Mouse (Mus musculus) cerebellum, postnatal 14 days (tissue): Measurements from ENCODE around the gene Ncf2.

ENCODE experiments used
- DNase-seq, 2 experiments: peaks; one replicate each; pipeline ENCODE4 v3.0.0; 2021; ENCODE audit warnings: mixed read lengths in 2 of 2

Gene Ncf2

DNA sequence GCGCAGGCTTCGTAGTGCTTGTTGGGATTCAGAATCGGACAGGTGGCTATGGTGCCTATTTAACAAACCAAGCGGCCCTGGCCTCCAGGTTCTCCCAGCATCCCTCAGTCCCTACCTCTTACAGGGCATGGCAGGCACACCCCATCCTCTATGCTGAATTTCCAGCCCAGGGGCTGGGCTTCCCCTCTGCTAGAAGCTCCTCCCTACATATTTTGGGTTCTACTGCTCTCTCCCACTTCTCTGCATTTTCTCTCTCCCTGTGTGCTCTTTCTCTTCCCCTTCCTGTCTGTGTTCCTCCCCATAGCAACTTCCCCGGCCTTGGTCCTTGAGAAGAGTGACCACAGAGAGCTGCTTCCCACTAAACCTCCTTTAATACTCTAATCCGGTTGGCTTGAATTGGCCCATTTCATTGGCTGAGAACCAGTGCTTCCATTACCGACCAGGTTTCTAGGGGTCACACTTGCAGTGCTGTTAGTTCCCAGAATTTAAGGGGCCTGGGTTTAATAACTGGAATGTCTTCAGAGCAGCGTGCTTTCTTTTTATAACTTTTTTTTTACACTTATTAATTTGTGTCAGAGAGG, 3.2 kb upstream of the Ncf2 start:
- no peak for DNase-seq

GRCm38 (mm10) chr1:152798125-152798524, 1.9 kb upstream of the Ncf2 start:
- no peak for DNase-seq

DNA sequence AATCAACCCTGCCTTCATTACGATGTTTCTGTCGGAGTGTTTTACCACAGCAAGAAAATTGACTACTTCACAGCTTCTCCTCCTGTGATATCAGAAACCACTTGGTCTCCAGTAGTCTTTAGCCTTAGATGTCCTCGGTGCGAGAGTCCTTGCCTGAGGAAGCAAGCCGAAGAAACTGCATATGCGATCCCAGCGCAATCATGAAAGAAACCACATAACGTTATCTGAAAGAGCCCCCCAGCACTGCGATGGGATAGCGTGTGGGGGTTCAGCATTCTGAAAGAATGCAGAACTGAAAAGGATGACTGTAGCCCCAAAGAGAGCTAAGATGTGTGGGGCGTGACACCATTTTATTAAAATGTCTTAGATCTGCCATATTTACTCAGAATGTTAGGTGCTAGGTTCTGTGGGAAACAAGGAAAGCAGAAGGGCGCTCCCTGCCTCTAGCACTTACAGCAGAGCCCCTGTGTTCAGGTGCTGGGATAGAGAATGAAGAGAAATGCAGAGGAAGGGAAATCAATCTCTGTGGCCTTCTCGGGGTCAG, 711 bp downstream of the Ncf2 start:
- DNase-seq = no peak

DNA sequence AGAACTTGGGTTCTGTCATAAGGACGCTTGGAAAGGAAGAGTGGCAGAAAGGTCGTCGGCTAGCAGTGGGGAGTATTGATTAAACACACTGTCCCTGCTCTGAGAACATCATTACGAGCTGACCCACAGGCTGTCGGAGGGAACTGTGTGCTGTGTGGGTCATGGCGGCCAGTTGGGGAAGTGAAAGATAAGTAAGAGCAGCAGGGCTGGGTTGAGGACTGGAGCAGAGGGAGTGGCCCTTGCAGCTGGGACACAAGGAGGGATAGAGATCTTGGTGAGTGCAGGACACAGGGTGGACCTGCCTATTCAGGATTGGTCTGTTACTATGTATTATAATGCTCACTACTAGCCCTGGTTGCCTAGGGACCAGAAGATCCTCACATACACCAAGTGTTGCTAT, 4.9 kb downstream of the Ncf2 start:
- DNase-seq = no peak

GRCm38 (mm10) chr1:152807619-152808391, 7.8 kb downstream of the Ncf2 start:
- no peak for DNase-seq

DNA sequence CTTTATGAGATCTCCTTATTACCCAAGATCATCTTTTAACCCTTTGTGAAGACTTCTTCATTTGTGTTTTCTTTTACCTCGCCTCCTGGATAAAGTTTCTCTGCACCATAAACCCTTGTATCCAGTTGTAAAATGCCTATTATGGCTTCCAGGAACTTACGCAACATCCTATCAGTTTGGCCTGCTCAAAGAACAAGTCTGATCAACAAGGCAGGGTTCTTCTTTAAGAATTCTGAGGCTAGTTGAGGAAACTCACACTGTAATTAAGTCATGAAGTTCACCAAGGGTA, 8.3 kb downstream of the Ncf2 start:
- DNase-seq = no peak

GRCm38 (mm10) chr1:152809541-152810252, 9.7 kb downstream of the Ncf2 start:
- no peak for DNase-seq

- DNase-seq = no peak
These were observed 10.8 kb downstream of the Ncf2 start for GRCm38 (mm10) chr1:152810533-152811439.

GRCm38 (mm10) chr1:152815265-152815701, 15.3 kb downstream of the Ncf2 start:
- peak; percentile 58 to 78 for DNase-seq

GRCm38 (mm10) chr1:152817027-152817769, 17.2 kb downstream of the Ncf2 start:
- no peak for DNase-seq

GRCm38 (mm10) chr1:152817794-152818193, 17.8 kb downstream of the Ncf2 start:
- peak; percentile 30 for DNase-seq

DNA sequence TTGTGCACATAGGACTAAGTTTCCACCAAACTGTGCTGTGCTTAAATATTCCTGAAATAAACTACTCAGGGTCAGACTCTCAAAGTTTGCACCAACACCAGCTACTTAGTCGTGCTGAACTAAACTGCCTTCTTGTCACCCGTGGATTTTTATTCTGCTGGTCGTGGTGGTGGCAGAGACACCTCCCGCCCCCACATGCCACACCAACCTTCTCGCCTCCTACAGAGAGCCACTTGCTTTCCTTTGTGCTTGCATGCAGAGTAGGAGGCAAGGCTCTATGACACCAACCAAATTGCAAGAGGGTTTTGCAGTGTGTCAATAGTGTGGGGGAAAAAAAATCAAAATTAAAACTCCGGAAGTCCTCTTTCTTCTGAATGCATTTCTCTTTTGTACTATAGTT, 19.6 kb downstream of the Ncf2 start:
- no peak for DNase-seq

GRCm38 (mm10) chr1:152820911-152821695, 21.1 kb downstream of the Ncf2 start:
- no peak for DNase-seq

GRCm38 (mm10) chr1:152821746-152822145, 21.8 kb downstream of the Ncf2 start:
- no peak for DNase-seq

GRCm38 (mm10) chr1:152824206-152824605, 24.2 kb downstream of the Ncf2 start:
- DNase-seq = no peak

GRCm38 (mm10) chr1:152826446-152826845, 26.5 kb downstream of the Ncf2 start:
- peak in 1 of 2 experiments; percentile 34 for DNase-seq

- no peak for DNase-seq
These were observed 28.2 kb downstream of the Ncf2 start for GRCm38 (mm10) chr1:152828168-152828567.

DNA sequence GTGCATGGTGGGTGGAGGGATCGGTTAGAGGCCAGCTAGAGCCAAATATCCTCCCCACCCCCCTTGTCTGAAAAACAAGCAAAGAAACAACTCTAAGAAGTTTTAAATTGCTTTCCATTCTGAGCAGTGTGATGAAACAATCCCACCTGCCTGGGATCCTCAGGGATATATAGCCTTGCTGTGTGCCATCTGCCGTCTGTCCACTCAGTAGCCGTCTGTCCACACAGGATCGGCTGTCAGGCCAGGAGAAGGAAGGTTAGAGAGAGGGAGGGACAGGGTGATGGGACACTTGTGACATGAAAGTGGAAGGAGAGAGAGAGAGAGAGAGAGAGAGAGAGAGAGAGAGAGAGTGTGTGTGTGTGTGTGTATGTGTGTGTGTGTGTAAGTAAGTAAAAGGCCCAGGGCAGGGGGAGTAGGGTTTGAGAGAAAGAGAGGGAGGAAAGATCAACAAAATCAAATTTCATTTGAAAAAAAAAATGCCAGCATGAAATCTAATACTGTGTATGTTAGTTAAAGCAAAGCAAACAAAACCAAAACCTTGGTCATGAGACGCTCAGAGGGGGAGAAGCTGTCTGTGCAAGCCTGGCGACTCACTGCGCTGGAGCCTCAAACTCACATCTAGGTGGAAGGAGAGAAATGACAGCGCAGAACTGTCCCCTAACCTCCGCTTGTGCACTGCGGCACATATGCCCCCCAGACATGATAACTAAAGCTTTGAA, 28.8 kb downstream of the Ncf2 start:
- no peak for DNase-seq

DNA sequence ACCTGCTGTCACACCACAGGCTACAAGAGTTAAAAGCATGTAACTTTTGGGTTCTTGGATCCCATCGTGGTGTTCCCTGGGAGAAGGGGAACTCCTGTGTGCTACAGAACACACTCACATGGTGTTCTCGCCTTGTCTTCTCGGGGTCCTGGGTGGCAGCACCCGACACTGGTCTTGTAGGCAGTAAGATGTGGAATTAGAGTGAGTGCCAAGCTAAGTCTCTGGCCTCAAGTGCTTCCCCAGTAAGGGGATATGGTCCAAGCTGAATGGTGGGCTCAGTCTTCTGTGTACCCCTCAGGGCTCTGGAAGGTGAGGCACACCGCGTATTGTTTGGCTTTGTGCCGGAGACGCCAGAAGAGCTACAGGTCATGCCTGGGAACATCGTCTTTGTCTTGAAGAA, 30.1 kb downstream of the Ncf2 start:
- DNase-seq = no peak

- no peak for DNase-seq
These were observed 31.0 kb downstream of the Ncf2 start for GRCm38 (mm10) chr1:152831003-152831402.
